8 mouse cellular contexts compared by ENCODE assay signal in the genomic region with DNA sequence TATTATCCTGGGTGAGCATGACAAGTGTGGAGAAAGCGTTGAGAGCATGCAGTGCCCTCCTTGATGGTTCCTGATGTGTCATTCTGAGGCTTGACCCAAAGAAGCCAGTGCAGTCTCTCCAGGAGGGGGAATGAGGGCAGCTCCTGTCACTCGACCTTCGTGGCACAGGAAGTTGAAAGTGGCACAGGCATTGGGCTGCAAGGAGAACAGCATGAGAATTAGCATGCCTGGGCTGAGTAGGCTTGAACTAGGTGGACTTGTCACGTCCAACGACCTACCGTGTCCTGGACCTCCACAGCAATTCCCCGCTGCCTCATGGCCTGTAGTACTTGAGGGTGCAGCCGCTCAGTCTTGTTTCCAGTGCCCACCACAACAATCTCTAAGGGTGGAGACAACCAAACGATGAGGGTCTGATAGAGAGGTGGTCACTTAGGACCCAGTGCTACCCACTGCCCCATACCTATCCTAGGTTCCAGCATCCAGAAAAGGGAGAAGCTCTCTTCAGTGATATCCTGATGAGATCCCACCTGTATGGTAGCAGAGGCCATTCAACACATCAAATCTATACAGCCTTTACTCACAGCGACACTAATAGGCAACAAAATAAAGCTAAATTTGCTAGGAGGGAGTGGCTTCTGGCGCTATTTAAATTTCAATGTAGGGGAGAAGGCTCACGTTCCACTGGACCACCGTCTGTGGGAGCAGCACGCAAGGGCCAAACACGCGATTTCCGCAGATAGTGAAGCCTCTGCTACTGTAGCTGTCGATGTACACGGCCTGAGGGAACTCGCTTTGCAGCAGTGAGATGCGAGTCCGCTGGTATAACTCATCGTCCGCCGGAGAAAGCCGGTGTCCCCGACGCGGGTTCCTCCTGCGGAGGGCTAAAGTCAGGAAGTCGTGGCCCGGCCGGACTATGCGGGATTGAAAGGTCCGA. TPM values are rescaled to one million over a fixed set of nuclear protein-coding genes. Genes with fewer than 3 reads are reported as not detected.
DNase-seq lines count a peak whose midpoint lies in the region; ATAC-seq and TF ChIP-seq lines count a peak whose summit lies in the region.

No protein-coding gene starts in this region.

- no peak for TF ChIP-seq EP300 in stomach, postnatal 0 days (optimal IDR thresholded peaks at IDR 0.05)

- peak; percentile 1 for ATAC-seq in Patski
- no peak for ATAC-seq in forebrain, embryonic 15.5 days (replicated peaks)
- peak; percentile 0; the same call in 1 of the 2 replicates for ATAC-seq in liver, embryonic 13.5 days (ENCODE audit: low read depth)
- ATAC-seq in stomach, postnatal 0 days (ENCODE audit: low FRiP score, low TSS enrichment): no peak; the same call in 1 of the 2 replicates

- no peak for TF ChIP-seq CTCF in kidney, adult 2 months (conservative IDR thresholded peaks at IDR 0.05; ENCODE audit: insufficient read depth, insufficient read length, low read depth, low read length)
- no peak for TF ChIP-seq CTCF in Patski (IDR thresholded peaks at IDR 0.05)
- TF ChIP-seq CTCF in stomach, postnatal 0 days (IDR thresholded peaks at IDR 0.05; ENCODE audit: low read depth): no peak

- intact Hi-C loops in left cerebral cortex, postnatal 4 days (cut with DNase I): no loop called here

- CTCF ChIA-PET in Patski (lab: Charles Lee): no interaction called here

- peak overlapping the region; percentile 69; the same call in 1 of the 2 replicates for H3K27ac ChIP-seq in kidney, adult 2 months (ENCODE audit: insufficient read depth, low read depth, low read length)
- H3K27ac ChIP-seq in forebrain, embryonic 15.5 days (replicated peaks): peak overlapping the region; percentile 99
- peak overlapping the region; percentile 98 for H3K27ac ChIP-seq in liver, embryonic 13.5 days
- H3K27ac ChIP-seq in stomach, postnatal 0 days (replicated peaks): peak overlapping the region; percentile 95

- no peak for TF ChIP-seq POLR2A in kidney, adult 2 months (IDR thresholded peaks at IDR 0.05; ENCODE audit: low read depth, low read length)

- H3K27me3 ChIP-seq in kidney, adult 2 months (replicated peaks; ENCODE audit: control insufficient read depth, insufficient read depth, low read length): no peaks in the 10 kb centered on the region
- no peaks in the 10 kb centered on the region for H3K27me3 ChIP-seq in Patski
- H3K27me3 ChIP-seq in forebrain, embryonic 15.5 days: no peaks in the 10 kb centered on the region
- no peaks in the 10 kb centered on the region for H3K27me3 ChIP-seq in liver, embryonic 13.5 days
- no peaks in the 10 kb centered on the region for H3K27me3 ChIP-seq in stomach, postnatal 0 days (ENCODE audit: control insufficient read depth, insufficient read depth, low read length)

- POLR2A ChIA-PET in Patski (lab: Charles Lee): no interaction called here

- WGBS in kidney, adult 2 months: 11% methylated on average over 35 of the region's 35 CpGs
- 12% methylated on average over 35 of the region's 35 CpGs for WGBS in forebrain, embryonic 15.5 days
- WGBS in liver, embryonic 13.5 days (ENCODE audit: insufficient replicate concordance): 7% methylated on average over 35 of the region's 35 CpGs
- 12% methylated on average over 35 of the region's 35 CpGs for WGBS in stomach, postnatal 0 days

- no peaks in the 10 kb centered on the region for H3K36me3 ChIP-seq in kidney, adult 2 months (ENCODE audit: control insufficient read depth, insufficient read depth, low read length)
- peaks cover 38% of the 10 kb centered on the region for H3K36me3 ChIP-seq in forebrain, embryonic 15.5 days
- peaks cover 52% of the 10 kb centered on the region for H3K36me3 ChIP-seq in liver, embryonic 13.5 days
- H3K36me3 ChIP-seq in stomach, postnatal 0 days (ENCODE audit: control insufficient read depth, insufficient read depth, low read length): peaks cover 4% of the 10 kb centered on the region; the same call in 1 of the 2 replicates

- H3K4me1 ChIP-seq in kidney, adult 2 months (ENCODE audit: control insufficient read depth, insufficient read depth, low read length): peaks cover 10% of the 10 kb centered on the region; the same call in 1 of the 2 replicates
- H3K4me1 ChIP-seq in forebrain, embryonic 15.5 days: peaks cover 53% of the 10 kb centered on the region
- peaks cover 81% of the 10 kb centered on the region for H3K4me1 ChIP-seq in liver, embryonic 13.5 days (replicated peaks)
- peaks cover 5% of the 10 kb centered on the region for H3K4me1 ChIP-seq in stomach, postnatal 0 days (replicated peaks; ENCODE audit: control insufficient read depth, insufficient read depth)

- peak overlapping the region; percentile 82 for H3K4me3 ChIP-seq in kidney, adult 2 months (ENCODE audit: insufficient read depth, low read depth, low read length)
- H3K4me3 ChIP-seq in forebrain, embryonic 15.5 days: peak overlapping the region; percentile 80
- H3K4me3 ChIP-seq in liver, embryonic 13.5 days (replicated peaks): peak overlapping the region; percentile 84
- peak overlapping the region; percentile 68 for H3K4me3 ChIP-seq in stomach, postnatal 0 days (ENCODE audit: low read depth, low read length)

- H3K9ac ChIP-seq in forebrain, embryonic 15.5 days (replicated peaks): peak overlapping the region; percentile 86
- H3K9ac ChIP-seq in liver, embryonic 13.5 days: peak overlapping the region; percentile 91
- peak overlapping the region; percentile 74 for H3K9ac ChIP-seq in stomach, postnatal 0 days (ENCODE audit: low read length)

- no peak for DNase-seq in kidney, adult 2 months
- no peak for DNase-seq in kidney, postnatal 36 days
- no peak for DNase-seq in Patski (ENCODE audit: low read depth, low spot score)
- no peak for DNase-seq in liver, embryonic 13.5 days
- no peak for DNase-seq in stomach, postnatal 0 days (ENCODE audit: low spot score)
- no peak for DNase-seq in thymus, postnatal 36 days
- DNase-seq in left cerebral cortex, postnatal 4 days: no peak

- in situ Hi-C loops in Patski (cut with MboI; ENCODE audit: low pct_unique_long_range_greater_than_20kb): no loop called here

- H3K9me3 ChIP-seq in forebrain, embryonic 15.5 days: no peaks in the 10 kb centered on the region
- H3K9me3 ChIP-seq in liver, embryonic 13.5 days (replicated peaks): no peaks in the 10 kb centered on the region
- H3K9me3 ChIP-seq in stomach, postnatal 0 days (ENCODE audit: control insufficient read depth, low read length): no peaks in the 10 kb centered on the region

- peak overlapping the region; percentile 98 for H3K4me2 ChIP-seq in forebrain, embryonic 15.5 days (replicated peaks)
- peak overlapping the region; percentile 100 for H3K4me2 ChIP-seq in liver, embryonic 13.5 days
- H3K4me2 ChIP-seq in stomach, postnatal 0 days (replicated peaks; ENCODE audit: low read depth): peak overlapping the region; percentile 97

RNA-seq across cellular contexts. Expression of gene Ndufaf3, which starts 1.1 kb away (rescaled TPM):
- polyA plus RNA-seq in kidney, adult 2 months (2012; rRNA removed): 64.7 and 74.3 TPM in 2 replicates
- polyA plus RNA-seq in Patski (2021): 58.4 TPM
- 68.7 and 81.0 TPM in 2 replicates for polyA plus RNA-seq in forebrain, embryonic 15.5 days (2015; fragmentation: Nextera tagmentation; extraction: Ambion mirVana)
- polyA plus RNA-seq in liver, embryonic 13.5 days (2015; fragmentation: Nextera tagmentation; extraction: Ambion mirVana): 27.5 and 35.5 TPM in 2 replicates
- 40.4 and 42.4 TPM in 2 replicates for polyA plus RNA-seq in stomach, postnatal 0 days (2015; fragmentation: Nextera tagmentation; extraction: Ambion mirVana)
- 10 to 100 TPM; 43.0 to 54.5 TPM for total RNA-seq in left cerebral cortex, postnatal 4 days (2021)

RNA-seq across cellular contexts. Expression of gene Dalrd3, which starts 3.5 kb away (rescaled TPM):
- 220 and 295 TPM in 2 replicates for polyA plus RNA-seq in kidney, adult 2 months (2012; rRNA removed)
- polyA plus RNA-seq in Patski (2021): 153 TPM
- polyA plus RNA-seq in forebrain, embryonic 15.5 days (2015; fragmentation: Nextera tagmentation; extraction: Ambion mirVana): 253 and 263 TPM in 2 replicates
- 40.5 and 43.2 TPM in 2 replicates for polyA plus RNA-seq in liver, embryonic 13.5 days (2015; fragmentation: Nextera tagmentation; extraction: Ambion mirVana)
- 44.9 and 50.5 TPM in 2 replicates for polyA plus RNA-seq in stomach, postnatal 0 days (2015; fragmentation: Nextera tagmentation; extraction: Ambion mirVana)
- total RNA-seq in left cerebral cortex, postnatal 4 days (2021): 10 to 100 TPM; 78.2 to 86.6 TPM

RNA-seq across cellular contexts. Expression of gene Impdh2, which starts 6.1 kb away (rescaled TPM):
- polyA plus RNA-seq in kidney, adult 2 months (2012; rRNA removed): 52.3 and 60.0 TPM in 2 replicates
- 93.3 TPM for polyA plus RNA-seq in Patski (2021)
- 117 and 125 TPM in 2 replicates for polyA plus RNA-seq in forebrain, embryonic 15.5 days (2015; fragmentation: Nextera tagmentation; extraction: Ambion mirVana)
- polyA plus RNA-seq in liver, embryonic 13.5 days (2015; fragmentation: Nextera tagmentation; extraction: Ambion mirVana): 153 and 166 TPM in 2 replicates
- polyA plus RNA-seq in stomach, postnatal 0 days (2015; fragmentation: Nextera tagmentation; extraction: Ambion mirVana): 67.1 and 70.6 TPM in 2 replicates
- 10 to 100 TPM; 85.7 to 86.1 TPM for total RNA-seq in left cerebral cortex, postnatal 4 days (2021)

RNA-seq across cellular contexts. Expression of gene Wdr6, which starts 12.4 kb away (rescaled TPM):
- 31.0 and 34.4 TPM in 2 replicates for polyA plus RNA-seq in kidney, adult 2 months (2012; rRNA removed)
- 60.6 TPM for polyA plus RNA-seq in Patski (2021)
- 219 and 235 TPM in 2 replicates for polyA plus RNA-seq in forebrain, embryonic 15.5 days (2015; fragmentation: Nextera tagmentation; extraction: Ambion mirVana)
- polyA plus RNA-seq in liver, embryonic 13.5 days (2015; fragmentation: Nextera tagmentation; extraction: Ambion mirVana): 16.4 and 18.3 TPM in 2 replicates
- 23.2 and 25.5 TPM in 2 replicates for polyA plus RNA-seq in stomach, postnatal 0 days (2015; fragmentation: Nextera tagmentation; extraction: Ambion mirVana)
- 100 to 1,000 TPM; 233 to 289 TPM for total RNA-seq in left cerebral cortex, postnatal 4 days (2021)

RNA-seq across cellular contexts. Expression of gene P4htm, which starts 31.3 kb away (rescaled TPM):
- polyA plus RNA-seq in kidney, adult 2 months (2012; rRNA removed): 5.3 and 5.8 TPM in 2 replicates
- 8.6 TPM for polyA plus RNA-seq in Patski (2021)
- polyA plus RNA-seq in forebrain, embryonic 15.5 days (2015; fragmentation: Nextera tagmentation; extraction: Ambion mirVana): 19.2 and 23.1 TPM in 2 replicates
- 0.61 and 0.70 TPM in 2 replicates for polyA plus RNA-seq in liver, embryonic 13.5 days (2015; fragmentation: Nextera tagmentation; extraction: Ambion mirVana)
- 3.7 and 4.4 TPM in 2 replicates for polyA plus RNA-seq in stomach, postnatal 0 days (2015; fragmentation: Nextera tagmentation; extraction: Ambion mirVana)
- 10 to 100 TPM; 26.2 to 34.5 TPM for total RNA-seq in left cerebral cortex, postnatal 4 days (2021)

Comparison
In these comparisons a context has a peak if more than half of its experiments do, and no peak if none do; other contexts are left out.
1. ATAC-seq: peak in Patski (single experiment) and liver, embryonic 13.5 days (single experiment); none in forebrain, embryonic 15.5 days (single experiment) and stomach, postnatal 0 days (single experiment).
2. Peak in every context shown above with its lines, with median percentiles within 50 percentile points of each other: H3K27ac ChIP-seq, H3K4me3 ChIP-seq, H3K4me2 ChIP-seq and H3K9ac ChIP-seq.